Mouse (Mus musculus): ENCODE measurements around the gene Mylk.

- TF ChIP-seq POLR2A (IDR thresholded peaks at IDR 0.05; ENCODE audit: insufficient read depth, low read depth, low read length), result no peak
- no peak for TF ChIP-seq CTCF (IDR thresholded peaks at IDR 0.05)
- TF ChIP-seq EP300 (IDR thresholded peaks at IDR 0.05; ENCODE audit: insufficient read depth, low read depth, low read length), result no peak
These were observed 155.0 kb downstream of the Mylk start for GRCm38 (mm10) chr16:34899997-34900396.
